Mouse (Mus musculus) heart, adult 2 months (tissue): Measurements from ENCODE around the gene Msx2. TPM values are rescaled to one million over a fixed set of nuclear protein-coding genes. Genes with fewer than 3 reads are reported as not detected.

ENCODE experiments used
- DNase-seq, 2 experiments: peaks; one replicate each; pipeline ENCODE4 v3.0.0; 2021
- H3K27ac ChIP-seq: fragments of 200-600 bp; 2 replicates; pipeline ENCODE4 v1.8.1; 2022
- H3K27me3 ChIP-seq: fragments of 200-500 bp; 2 replicates; pipeline ENCODE4 v1.6.1; 2012; ENCODE audit warnings: mild to moderate bottlenecking, low read length, inconsistent platforms, mixed read lengths; ENCODE audit not compliant: control insufficient read depth, insufficient read depth
- H3K36me3 ChIP-seq: fragments of 200-500 bp; 2 replicates; pipeline ENCODE4 v1.6.1; 2012; ENCODE audit warnings: low read length, inconsistent platforms; ENCODE audit not compliant: control insufficient read depth, insufficient read depth
- H3K4me1 ChIP-seq: fragments of 200-500 bp; 2 replicates; pipeline ENCODE4 v1.6.1; 2011; ENCODE audit warnings: low read length; ENCODE audit not compliant: control insufficient read depth, insufficient read depth
- H3K4me3 ChIP-seq: fragments of 200-600 bp; 2 replicates; pipeline ENCODE4 v1.8.1; 2022
- H3K79me2 ChIP-seq: fragments of 200-500 bp; replicated peaks from 2 replicates; pipeline ENCODE4 v1.6.1; 2012; ENCODE audit warnings: mild to moderate bottlenecking, inconsistent platforms, low read length, moderate library complexity, mixed read lengths; ENCODE audit not compliant: control insufficient read depth, insufficient read depth
- H3K9ac ChIP-seq: fragments of 200-500 bp; 2 replicates; pipeline ENCODE4 v1.6.1; 2012; ENCODE audit warnings: low read depth, mild to moderate bottlenecking, control low read depth, inconsistent platforms, low read length, mixed read lengths
- CTCF ChIP-seq: fragments of 200-600 bp; IDR thresholded peaks from 2 replicates; pipeline ENCODE4 v1.8.1; 2022; ENCODE audit warnings: antibody characterized with exemption, mild to moderate bottlenecking, moderate library complexity
- EP300 ChIP-seq: fragments of 200-500 bp; IDR thresholded peaks from 2 replicates; pipeline ENCODE4 v1.6.1; 2011; ENCODE audit warnings: low read depth, low read length, control low read depth; ENCODE audit not compliant: insufficient read depth
- POLR2A ChIP-seq: fragments of 200-500 bp; IDR thresholded peaks from 2 replicates; pipeline ENCODE4 v1.6.1; 2011; ENCODE audit warnings: mild to moderate bottlenecking, low read depth, low read length, control low read depth; ENCODE audit not compliant: insufficient read depth
- WGBS: fragments of 180-500 bp; shearing (Covaris S2); methylation state at CpG from one replicate; pipeline ENCODE4 v1.1.7; 2018; 5-methylcytosine and 5-hydroxymethylcytosine counted together
- intact Hi-C: fragments of 180-260 bp; cut with DNase I; formaldehyde crosslinking; loops from one replicate; pipeline ENCODE4 v1.15.1; 2025
- polyA plus RNA-seq: library from polyadenylated mRNA; depleted of rRNA; stranded (reverse); fragments of >200 nt; gene quantifications from 2 replicates; pipeline ENCODE4 v1.2.3, GENCODE M21; 2012
- total RNA-seq, 2 experiments: library from RNA; stranded (reverse); gene quantifications; 2 replicates each; pipeline ENCODE4 v1.2.3; 2021

The Msx2 gene
- total and polyA plus RNA-seq, 3 experiments = 0.30 to 0.94 (median 0.31) TPM

GRCm38 (mm10) chr13:53463037-53463436, 9.8 kb downstream of the Msx2 start:
- 14% methylated on average over 7 of the region's 7 CpGs for WGBS
- Histone ChIP-seq H3K4me1 (no peaks in the 10 kb centered on the region), H3K36me3 (no peaks in the 10 kb centered on the region), H3K27me3 (peaks cover 6% of the 10 kb centered on the region; the same call in 1 of the 2 replicates), H3K27ac (no peak overlapping the region), H3K79me2 (no peaks in the 10 kb centered on the region), H3K4me3 (no peak overlapping the region), H3K9ac (no peak overlapping the region)
- TF ChIP-seq EP300 (no peak), CTCF (no peak), POLR2A (no peak)
- DNase-seq = no peak
- intact Hi-C loops = loop anchor here (5.0 kb wide), 1 partner anchor 304 kb away; no protein-coding TSS in a partner anchor

GRCm38 (mm10) chr13:53462649-53462970, 10.3 kb downstream of the Msx2 start:
- H3K27me3 ChIP-seq = peaks cover 6% of the 10 kb centered on the region; the same call in 1 of the 2 replicates
- no peaks in the 10 kb centered on the region for H3K79me2 ChIP-seq
- H3K9ac ChIP-seq = no peak overlapping the region
- TF ChIP-seq CTCF (no peak), POLR2A (no peak), EP300 (no peak)
- no peaks in the 10 kb centered on the region for H3K36me3 ChIP-seq
- intact Hi-C loops = loop anchor here (1.0 to 5.0 kb wide), 2 partner anchors 226 to 305 kb away; no protein-coding TSS in a partner anchor
- no peak overlapping the region for H3K4me3 ChIP-seq
- H3K27ac ChIP-seq = no peak overlapping the region
- no peak for DNase-seq
- no peaks in the 10 kb centered on the region for H3K4me1 ChIP-seq
- WGBS = 4% methylated on average over 15 of the region's 15 CpGs

DNA sequence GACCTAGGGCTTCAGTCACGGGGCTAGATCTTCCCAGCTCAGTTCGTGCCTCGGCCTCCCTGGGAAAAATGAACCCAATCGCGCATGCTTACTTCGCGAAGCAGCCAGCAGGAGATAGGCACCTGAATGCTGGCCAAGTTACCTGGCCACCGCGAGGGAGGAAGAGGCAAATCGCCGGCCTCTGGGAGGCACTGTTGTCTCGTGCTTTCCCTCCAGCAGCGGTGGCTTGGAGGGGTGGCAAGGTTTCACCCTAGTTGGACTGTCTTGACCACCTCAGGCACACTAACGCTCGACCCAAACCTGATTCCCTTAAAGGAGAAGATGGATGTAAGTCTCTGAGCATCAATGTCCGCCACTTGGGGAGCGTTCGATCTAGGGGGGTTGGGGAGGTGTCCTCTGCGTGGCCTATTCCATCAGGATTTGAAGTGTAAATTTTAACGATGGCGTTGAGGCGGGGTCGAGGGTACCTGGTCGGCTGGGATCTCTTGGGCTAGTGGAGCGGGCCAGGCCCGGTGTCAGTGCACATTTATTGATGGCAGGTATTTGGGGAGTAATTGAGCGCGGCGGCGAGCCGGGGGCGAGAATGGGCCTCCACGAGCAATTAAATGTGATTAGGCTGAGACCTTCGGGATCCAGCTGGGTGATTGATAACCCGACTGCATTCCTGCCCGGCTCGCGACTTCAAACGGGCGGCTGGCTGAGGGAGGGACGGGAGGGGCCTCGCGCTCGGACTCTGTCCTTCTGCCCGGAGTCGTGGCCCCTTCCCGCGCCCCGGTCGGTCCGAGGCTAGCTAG, 10.8 kb downstream of the Msx2 start:
- TF ChIP-seq CTCF = peak; percentile 67
- no peak for TF ChIP-seq POLR2A
- Histone ChIP-seq H3K4me3 (no peak overlapping the region), H3K79me2 (no peaks in the 10 kb centered on the region), H3K9ac (no peak overlapping the region), H3K36me3 (no peaks in the 10 kb centered on the region), H3K27ac (no peak overlapping the region), H3K27me3 (peaks cover 6% of the 10 kb centered on the region; the same call in 1 of the 2 replicates), H3K4me1 (no peaks in the 10 kb centered on the region)
- intact Hi-C loops = loop anchor here (1.0 to 5.0 kb wide), 2 partner anchors 226 to 305 kb away; no protein-coding TSS in a partner anchor
- DNase-seq = peak in 1 of 2 experiments; percentile 8
- WGBS = 2% methylated on average over 51 of the region's 51 CpGs

DNA sequence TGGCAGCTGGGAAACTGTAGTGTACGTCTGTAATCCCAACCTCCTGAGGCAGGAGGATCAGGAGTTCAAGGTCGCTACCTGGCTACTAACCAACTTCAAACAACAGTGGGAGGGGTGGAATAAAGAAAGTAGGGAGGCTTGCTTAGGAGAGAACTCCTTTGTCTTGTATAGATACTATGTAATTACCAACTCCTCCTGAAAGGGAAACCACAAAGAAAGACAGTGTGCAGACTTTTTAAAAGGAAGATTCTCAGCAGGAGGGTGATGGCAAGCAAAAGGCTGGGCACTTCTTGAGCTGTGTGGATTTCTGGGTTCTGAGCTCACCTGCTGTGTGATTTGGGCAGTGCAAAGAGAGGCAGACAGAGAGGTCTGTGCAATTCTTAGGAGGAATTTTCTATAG, 11.5 kb downstream of the Msx2 start:
- Histone ChIP-seq H3K79me2 (no peaks in the 10 kb centered on the region), H3K27ac (no peak overlapping the region), H3K4me1 (no peaks in the 10 kb centered on the region), H3K9ac (no peak overlapping the region), H3K27me3 (peaks cover 6% of the 10 kb centered on the region; the same call in 1 of the 2 replicates), H3K36me3 (no peaks in the 10 kb centered on the region), H3K4me3 (no peak overlapping the region)
- TF ChIP-seq CTCF (no peak), POLR2A (no peak), EP300 (no peak)
- WGBS = 38% methylated on average over 2 of the region's 2 CpGs
- no peak for DNase-seq
- intact Hi-C loops = loop anchor here (5.0 kb wide), 1 partner anchor 306 kb away; no protein-coding TSS in a partner anchor

GRCm38 (mm10) chr13:53458766-53459165, 14.1 kb downstream of the Msx2 start:
- Histone ChIP-seq H3K36me3 (no peaks in the 10 kb centered on the region), H3K9ac (no peak overlapping the region), H3K27ac (no peak overlapping the region), H3K4me1 (no peaks in the 10 kb centered on the region), H3K79me2 (no peaks in the 10 kb centered on the region), H3K4me3 (no peak overlapping the region), H3K27me3 (peaks cover 4% of the 10 kb centered on the region; the same call in 1 of the 2 replicates)
- DNase-seq = no peak
- TF ChIP-seq CTCF (no peak), EP300 (no peak), POLR2A (no peak)
- 67% methylated on average over 4 of the region's 4 CpGs for WGBS
- intact Hi-C loops = no loop called here

DNA sequence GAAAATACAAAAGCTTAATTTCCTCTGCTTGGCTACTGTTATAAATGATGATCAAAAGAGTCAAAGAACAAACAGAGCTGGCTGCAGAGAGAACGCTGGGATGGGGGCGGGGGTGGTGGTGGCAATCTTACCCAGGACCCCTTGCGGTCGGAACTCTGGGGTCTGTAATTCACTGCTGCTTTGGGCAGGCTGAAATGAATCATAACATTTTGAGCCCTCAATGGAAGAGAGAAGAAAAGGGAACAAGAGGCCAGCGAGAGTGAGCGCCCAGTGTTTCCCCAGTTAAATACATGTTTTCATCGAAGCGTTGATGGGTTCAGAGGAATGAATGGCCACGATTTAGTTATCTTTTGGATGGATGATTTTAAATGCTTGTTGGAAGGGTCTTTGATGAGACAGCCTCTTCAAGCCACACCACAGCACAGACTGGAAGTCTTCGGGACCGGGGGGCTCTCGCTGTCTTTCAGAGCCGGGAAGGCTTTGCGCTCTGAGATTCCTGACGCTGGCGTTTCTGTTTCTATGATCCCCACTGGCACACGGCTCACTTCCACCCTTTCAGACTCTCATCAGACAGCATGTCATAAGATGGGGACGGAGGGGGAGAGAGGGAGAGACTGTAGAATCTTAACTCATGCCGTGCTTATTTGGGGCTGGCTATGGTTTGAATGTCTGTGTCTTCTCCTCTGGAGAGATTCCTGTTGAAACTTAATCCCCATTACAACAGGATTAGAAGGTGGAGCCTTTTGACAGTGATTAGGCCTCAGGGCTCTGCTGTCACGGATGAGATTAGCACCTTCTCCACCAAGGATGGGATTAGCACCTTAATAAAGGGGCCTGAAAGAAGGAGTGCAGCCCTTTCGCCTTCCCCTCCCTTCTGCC, 17.8 kb downstream of the Msx2 start:
- H3K36me3 ChIP-seq = no peaks in the 10 kb centered on the region
- no peak for DNase-seq
- no peak overlapping the region for H3K27ac ChIP-seq
- no peak overlapping the region for H3K4me3 ChIP-seq
- no peaks in the 10 kb centered on the region for H3K79me2 ChIP-seq
- H3K9ac ChIP-seq = no peak overlapping the region
- no peaks in the 10 kb centered on the region; the same call in 1 of the 2 replicates for H3K27me3 ChIP-seq
- WGBS = 15% methylated on average over 21 of the region's 21 CpGs
- no peaks in the 10 kb centered on the region for H3K4me1 ChIP-seq
- intact Hi-C loops = no loop called here
- TF ChIP-seq POLR2A = no peak
- no peak for TF ChIP-seq EP300
- no peak for TF ChIP-seq CTCF
